Mouse (Mus musculus): ENCODE results near the gene Olfr1358. TPM values are rescaled to one million over a fixed set of nuclear protein-coding genes. Genes with fewer than 3 reads are reported as not detected.
"Not testable (repeated sequence)": the region's sequence is repeated elsewhere in the genome, so short reads cannot be mapped to it uniquely, and the experiment has no call there.

Olfr1358 gene
- polyA plus RNA-seq, 2 experiments: not detected

GRCm38 (mm10) chr10:78474759-78475158 lies 42.5 kb upstream of the Olfr1358 start:
- Histone ChIP-seq H3K9ac (replicated peaks) (no peak overlapping the region), H3K4me2 (ENCODE audit: low read depth) (no peak overlapping the region), H3K27me3 (ENCODE audit: control insufficient read depth, insufficient read depth, low read length) (no peaks in the 10 kb centered on the region), H3K36me3 (replicated peaks; ENCODE audit: control insufficient read depth, insufficient read depth, low read depth) (no peaks in the 10 kb centered on the region), H3K27ac (no peak overlapping the region), H3K9me3 (ENCODE audit: control insufficient read depth, low read length) (no peaks in the 10 kb centered on the region), H3K4me3 (ENCODE audit: insufficient read depth in 1 of 2, low read depth in 2 of 2, low read length in 2 of 2) (no peak overlapping the region), H3K4me1 (replicated peaks; ENCODE audit: control insufficient read depth in 2 of 2, insufficient read depth in 2 of 2, low read length in 1 of 2) (0 out of 4 replicates have a peak, but pooled peaks cover 0 to 4% of the 10 kb centered on the region in 2 experiments)
- DNase-seq (ENCODE audit: low read depth in 3 of 3, low spot score in 3 of 3): no peak
- 58% methylated on average over 8 of the region's 8 CpGs for WGBS (ENCODE audit: insufficient replicate concordance)
- no peak for ATAC-seq (ENCODE audit: insufficient read depth)
- TF ChIP-seq EP300 (IDR thresholded peaks at IDR 0.05; ENCODE audit: low read depth): no peak
- TF ChIP-seq CTCF (IDR thresholded peaks at IDR 0.05; ENCODE audit: low read depth): no peak

- H3K4me3 ChIP-seq (ENCODE audit: insufficient read depth in 1 of 2, low read depth in 2 of 2, low read length in 2 of 2): no peak overlapping the region
- H3K9ac ChIP-seq (replicated peaks): no peak overlapping the region
- no peaks in the 10 kb centered on the region for H3K36me3 ChIP-seq (replicated peaks; ENCODE audit: control insufficient read depth, insufficient read depth, low read depth)
- H3K27me3 ChIP-seq (ENCODE audit: control insufficient read depth, insufficient read depth, low read length): no peaks in the 10 kb centered on the region
- no peak for TF ChIP-seq EP300 (IDR thresholded peaks at IDR 0.05; ENCODE audit: low read depth)
- TF ChIP-seq CTCF (IDR thresholded peaks at IDR 0.05; ENCODE audit: low read depth): no peak
- ATAC-seq (ENCODE audit: insufficient read depth) (no peak), DNase-seq (ENCODE audit: low read depth in 3 of 3, low spot score in 3 of 3) (no peak)
- no peak overlapping the region for H3K4me2 ChIP-seq (ENCODE audit: low read depth)
- 18% methylated on average over 4 of the region's 4 CpGs for WGBS (ENCODE audit: insufficient replicate concordance)
- peaks cover 0 to 5% of the 10 kb centered on the region in 2 experiments; a peak in 2 of 4 replicates for H3K4me1 ChIP-seq (replicated peaks; ENCODE audit: control insufficient read depth in 2 of 2, insufficient read depth in 2 of 2, low read length in 1 of 2)
- no peaks in the 10 kb centered on the region for H3K9me3 ChIP-seq (ENCODE audit: control insufficient read depth, low read length)
- H3K27ac ChIP-seq: no peak overlapping the region
Measured at GRCm38 (mm10) chr10:78476821-78477220, 40.4 kb upstream of the Olfr1358 start.

GRCm38 (mm10) chr10:78480954-78481927 lies 36.0 kb upstream of the Olfr1358 start:
- H3K9ac ChIP-seq (replicated peaks): peak overlapping the region; percentile 62
- H3K9me3 ChIP-seq (ENCODE audit: control insufficient read depth, low read length): no peaks in the 10 kb centered on the region
- no peaks in the 10 kb centered on the region for H3K36me3 ChIP-seq (replicated peaks; ENCODE audit: control insufficient read depth, insufficient read depth, low read depth)
- H3K27me3 ChIP-seq (ENCODE audit: control insufficient read depth, insufficient read depth, low read length): no peaks in the 10 kb centered on the region
- 24% methylated on average over 21 of the region's 21 CpGs for WGBS (ENCODE audit: insufficient replicate concordance)
- peaks cover 0 to 13% of the 10 kb centered on the region in 2 experiments; a peak in 2 of 4 replicates for H3K4me1 ChIP-seq (replicated peaks; ENCODE audit: control insufficient read depth in 2 of 2, insufficient read depth in 2 of 2, low read length in 1 of 2)
- H3K27ac ChIP-seq: no peak overlapping the region
- ATAC-seq (ENCODE audit: insufficient read depth) (no peak), DNase-seq (ENCODE audit: low read depth in 3 of 3, low spot score in 3 of 3) (no peak)
- TF ChIP-seq CTCF (IDR thresholded peaks at IDR 0.05; ENCODE audit: low read depth): no peak
- H3K4me2 ChIP-seq (ENCODE audit: low read depth): peak overlapping the region; percentile 86
- H3K4me3 ChIP-seq (ENCODE audit: insufficient read depth in 1 of 2, low read depth in 2 of 2, low read length in 2 of 2): peak overlapping the region; percentile 59 to 65

- H3K4me1 ChIP-seq (replicated peaks; ENCODE audit: control insufficient read depth in 2 of 2, insufficient read depth in 2 of 2, low read length in 1 of 2): peaks cover 0 to 13% of the 10 kb centered on the region in 2 experiments; a peak in 2 of 4 replicates
- H3K9ac ChIP-seq (replicated peaks): peak overlapping the region; percentile 62
- ATAC-seq (ENCODE audit: insufficient read depth) (peak; percentile 93), DNase-seq (ENCODE audit: low read depth in 3 of 3, low spot score in 3 of 3) (peak; percentile 55 to 69 (median 66))
- under 1% methylated on average over 35 of the region's 35 CpGs for WGBS (ENCODE audit: insufficient replicate concordance)
- H3K27ac ChIP-seq: no peak overlapping the region
- H3K27me3 ChIP-seq (ENCODE audit: control insufficient read depth, insufficient read depth, low read length): no peaks in the 10 kb centered on the region
- no peaks in the 10 kb centered on the region for H3K36me3 ChIP-seq (replicated peaks; ENCODE audit: control insufficient read depth, insufficient read depth, low read depth)
- peak overlapping the region; percentile 86 for H3K4me2 ChIP-seq (ENCODE audit: low read depth)
- no peaks in the 10 kb centered on the region for H3K9me3 ChIP-seq (ENCODE audit: control insufficient read depth, low read length)
- TF ChIP-seq CTCF (IDR thresholded peaks at IDR 0.05; ENCODE audit: low read depth) (peak; percentile 39), EP300 (IDR thresholded peaks at IDR 0.05; ENCODE audit: low read depth) (no peak)
- H3K4me3 ChIP-seq (ENCODE audit: insufficient read depth in 1 of 2, low read depth in 2 of 2, low read length in 2 of 2): peak overlapping the region; percentile 59 to 65
Measured at GRCm38 (mm10) chr10:78481928-78482499, 35.2 kb upstream of the Olfr1358 start.

- H3K4me3 ChIP-seq (ENCODE audit: insufficient read depth in 1 of 2, low read depth in 2 of 2, low read length in 2 of 2); ATAC-seq (ENCODE audit: insufficient read depth); H3K9me3 ChIP-seq (ENCODE audit: control insufficient read depth, low read length); H3K9ac ChIP-seq (replicated peaks); H3K27ac ChIP-seq; H3K4me2 ChIP-seq (ENCODE audit: low read depth); H3K36me3 ChIP-seq (replicated peaks; ENCODE audit: control insufficient read depth, insufficient read depth, low read depth); H3K27me3 ChIP-seq (ENCODE audit: control insufficient read depth, insufficient read depth, low read length); DNase-seq (ENCODE audit: low read depth in 3 of 3, low spot score in 3 of 3): not testable (repeated sequence)
- H3K4me1 ChIP-seq (replicated peaks; ENCODE audit: control insufficient read depth in 2 of 2, insufficient read depth in 2 of 2, low read length in 1 of 2): peaks cover 0 to 13% of the 10 kb centered on the region in 2 experiments; a peak in 2 of 4 replicates
- WGBS (ENCODE audit: insufficient replicate concordance): 54% methylated on average over 2 of the region's 2 CpGs
Measured at GRCm38 (mm10) chr10:78485369-78485768, 31.9 kb upstream of the Olfr1358 start.
